Mouse (Mus musculus) embryonic facial prominence, embryonic 14.5 days (tissue): Measurements from ENCODE around the gene Crybg1. TPM values are rescaled to one million over a fixed set of nuclear protein-coding genes. Genes with fewer than 3 reads are reported as not detected.
"Not testable (repeated sequence)": the region's sequence is repeated elsewhere in the genome, so short reads cannot be mapped to it uniquely, and the experiment has no call there.

ENCODE experiments used
- ATAC-seq: fragments of 200-750 bp; cut with Nextera tagmentation; 2 replicates; pipeline ENCODE4 v1.8.0; 2017; ENCODE audit warnings: low read depth, moderate number of reproducible peaks, moderate TSS enrichment
- DNase-seq: peaks from one replicate; pipeline ENCODE4 v3.0.0-alpha.2; 2015; ENCODE audit warnings: low spot score
- H3K27ac ChIP-seq: fragments of 300-500 bp; sonication (generic); replicated peaks from 2 replicates; pipeline ENCODE4 v1.5.1; 2014; ENCODE audit warnings: low read depth, mild to moderate bottlenecking, low read length, moderate library complexity
- H3K27me3 ChIP-seq: fragments of 300-500 bp; sonication (generic); replicated peaks from 2 replicates; pipeline ENCODE4 v1.6.1; 2014; ENCODE audit warnings: low read length; ENCODE audit not compliant: control insufficient read depth, insufficient read depth
- H3K36me3 ChIP-seq: fragments of 300-500 bp; sonication (generic); 2 replicates; pipeline ENCODE4 v1.6.1; 2014; ENCODE audit warnings: low read length, mixed read lengths; ENCODE audit not compliant: control insufficient read depth, insufficient read depth
- H3K4me1 ChIP-seq: fragments of 300-500 bp; sonication (generic); 2 replicates; pipeline ENCODE4 v1.6.1; 2014; ENCODE audit warnings: antibody characterized with exemption, low read length; ENCODE audit not compliant: control insufficient read depth, insufficient read depth
- H3K4me2 ChIP-seq: fragments of 300-500 bp; sonication (generic); 2 replicates; pipeline ENCODE4 v1.6.1; 2014; ENCODE audit warnings: low read depth, mild to moderate bottlenecking, low read length, moderate library complexity, mixed read lengths
- H3K4me3 ChIP-seq: fragments of 300-500 bp; sonication (generic); 2 replicates; pipeline ENCODE4 v1.5.1; 2014; ENCODE audit warnings: low read depth, mild to moderate bottlenecking, low read length
- H3K9ac ChIP-seq: fragments of 300-500 bp; sonication (generic); 2 replicates; pipeline ENCODE4 v1.6.1; 2014; ENCODE audit warnings: low read depth, mild to moderate bottlenecking, low read length, moderate library complexity, mixed read lengths
- H3K9me3 ChIP-seq: fragments of 300-500 bp; sonication (generic); 2 replicates; pipeline ENCODE4 v1.6.1; 2016; ENCODE audit warnings: low read length; ENCODE audit not compliant: control insufficient read depth
- WGBS: fragments of 180-500 bp; shearing (Covaris S2); extraction: QIAGEN DNeasy Blood & Tissue Kit; methylation state at CpG from one replicate; pipeline ENCODE4 v1.1.7; 2014; 5-methylcytosine and 5-hydroxymethylcytosine counted together
- polyA plus RNA-seq: library from polyadenylated mRNA; unstranded; fragments of >200 nt; fragmentation: Nextera tagmentation; extraction: Ambion mirVana; gene quantifications from 2 replicates; pipeline ENCODE4 v1.2.1, GENCODE M21; 2014

Gene Crybg1
- polyA plus RNA-seq, 1 experiment from 2014 or later: 3.6 TPM

GRCm38 (mm10) chr10:43982470-43982869 is 166.2 kb downstream of the Crybg1 start:
- Histone ChIP-seq H3K36me3 (no peaks in the 10 kb centered on the region), H3K4me1 (no peaks in the 10 kb centered on the region), H3K27me3 (no peaks in the 10 kb centered on the region), H3K4me3 (no peak overlapping the region), H3K9ac (no peak overlapping the region), H3K9me3 (no peaks in the 10 kb centered on the region), H3K27ac (no peak overlapping the region), H3K4me2 (no peak overlapping the region)
- DNase-seq (no peak), ATAC-seq (no peak)
- WGBS: 72% methylated on average over 6 of the region's 6 CpGs

- H3K9me3 ChIP-seq, DNase-seq, H3K36me3 ChIP-seq, H3K9ac ChIP-seq, H3K27me3 ChIP-seq, H3K27ac ChIP-seq, H3K4me2 ChIP-seq, ATAC-seq, H3K4me3 ChIP-seq, H3K4me1 ChIP-seq: not testable (repeated sequence)
- WGBS: 85% methylated on average over 3 of the region's 3 CpGs
Observed at GRCm38 (mm10) chr10:43980742-43981141, 167.9 kb downstream of the Crybg1 start.

- Histone ChIP-seq H3K27me3 (no peaks in the 10 kb centered on the region), H3K9ac (no peak overlapping the region), H3K4me1 (no peaks in the 10 kb centered on the region), H3K9me3 (no peaks in the 10 kb centered on the region), H3K4me3 (no peak overlapping the region), H3K27ac (no peak overlapping the region), H3K36me3 (no peaks in the 10 kb centered on the region), H3K4me2 (no peak overlapping the region)
- WGBS: 75% methylated on average over 1 of the region's 1 CpGs
- ATAC-seq (no peak), DNase-seq (no peak)
Observed at GRCm38 (mm10) chr10:43980080-43980479, 168.6 kb downstream of the Crybg1 start.

GRCm38 (mm10) chr10:43977353-43977752 is 171.3 kb downstream of the Crybg1 start:
- ATAC-seq: no peak
- 55% methylated on average over 3 of the region's 3 CpGs for WGBS

GRCm38 (mm10) chr10:43973244-43973643 is 175.4 kb downstream of the Crybg1 start:
- no peak overlapping the region for H3K27ac ChIP-seq

More at GRCm38 (mm10) chr10:43977353-43977752, 171.3 kb downstream of the Crybg1 start:
- H3K27ac ChIP-seq: no peak overlapping the region
- no peak overlapping the region for H3K9ac ChIP-seq
- H3K36me3 ChIP-seq: no peaks in the 10 kb centered on the region
- DNase-seq: no peak
- H3K4me1 ChIP-seq: no peaks in the 10 kb centered on the region
- no peaks in the 10 kb centered on the region for H3K9me3 ChIP-seq
- H3K27me3 ChIP-seq: no peaks in the 10 kb centered on the region
- H3K4me2 ChIP-seq: no peak overlapping the region
- H3K4me3 ChIP-seq: no peak overlapping the region

GRCm38 (mm10) chr10:43964943-43965342 is 183.7 kb downstream of the Crybg1 start:
- H3K27me3 ChIP-seq: no peaks in the 10 kb centered on the region
- DNase-seq: no peak
- WGBS: 49% methylated on average over 2 of the region's 2 CpGs

More at GRCm38 (mm10) chr10:43973244-43973643, 175.4 kb downstream of the Crybg1 start:
- no peak overlapping the region for H3K4me3 ChIP-seq
- DNase-seq (no peak), ATAC-seq (no peak)
- 38% methylated on average over 2 of the region's 2 CpGs for WGBS
- no peaks in the 10 kb centered on the region for H3K9me3 ChIP-seq
- H3K27me3 ChIP-seq: no peaks in the 10 kb centered on the region
- H3K9ac ChIP-seq: no peak overlapping the region
- H3K4me2 ChIP-seq: no peak overlapping the region
- no peaks in the 10 kb centered on the region for H3K36me3 ChIP-seq
- no peaks in the 10 kb centered on the region for H3K4me1 ChIP-seq

GRCm38 (mm10) chr10:43953942-43954341 is 194.7 kb downstream of the Crybg1 start:
- H3K4me3 ChIP-seq: no peak overlapping the region
- peak; percentile 72 for DNase-seq
- H3K4me2 ChIP-seq: no peak overlapping the region
- H3K27ac ChIP-seq: no peak overlapping the region
- ATAC-seq: peak; percentile 63; the same call in 1 of the 2 replicates
- H3K27me3 ChIP-seq: no peaks in the 10 kb centered on the region
- H3K9me3 ChIP-seq: no peaks in the 10 kb centered on the region
- H3K36me3 ChIP-seq: no peaks in the 10 kb centered on the region
- no peak overlapping the region for H3K9ac ChIP-seq
- H3K4me1 ChIP-seq: no peaks in the 10 kb centered on the region

More at GRCm38 (mm10) chr10:43964943-43965342, 183.7 kb downstream of the Crybg1 start:
- Histone ChIP-seq H3K36me3 (no peaks in the 10 kb centered on the region), H3K9me3 (no peaks in the 10 kb centered on the region), H3K4me1 (no peaks in the 10 kb centered on the region), H3K9ac (no peak overlapping the region), H3K4me3 (no peak overlapping the region), H3K27ac (no peak overlapping the region), H3K4me2 (no peak overlapping the region)
- no peak for ATAC-seq

- H3K27me3 ChIP-seq: no peaks in the 10 kb centered on the region
- H3K36me3 ChIP-seq: no peaks in the 10 kb centered on the region
- H3K4me3 ChIP-seq: no peak overlapping the region
- no peak overlapping the region for H3K27ac ChIP-seq
- whole genome bisulfite sequencing: 64% methylated on average over 4 of the region's 4 CpGs
- no peak for ATAC-seq
- no peak for DNase-seq
- no peaks in the 10 kb centered on the region for H3K4me1 ChIP-seq
- no peaks in the 10 kb centered on the region for H3K9me3 ChIP-seq
- H3K9ac ChIP-seq: no peak overlapping the region
- H3K4me2 ChIP-seq: no peak overlapping the region
Observed at GRCm38 (mm10) chr10:43945435-43945834, 203.2 kb downstream of the Crybg1 start.

GRCm38 (mm10) chr10:43943736-43944135 is 204.9 kb downstream of the Crybg1 start:
- Histone ChIP-seq H3K4me1 (no peaks in the 10 kb centered on the region), H3K9me3 (no peaks in the 10 kb centered on the region), H3K27me3 (no peaks in the 10 kb centered on the region), H3K27ac (no peak overlapping the region), H3K36me3 (no peaks in the 10 kb centered on the region), H3K9ac (no peak overlapping the region), H3K4me2 (no peak overlapping the region), H3K4me3 (no peak overlapping the region)
- no peak for DNase-seq
- 78% methylated on average over 4 of the region's 4 CpGs for WGBS
- ATAC-seq: no peak
